Mouse (Mus musculus): ENCODE measurements at regions not wholly inside any gene's neighbourhood (a gene's known extent, or its start where the extent isn't known, plus 50 kb on each side); places are given as distances from the start of the nearest gene placed in this dataset.
"Not testable (repeated sequence)": the region's sequence is repeated elsewhere in the genome, so short reads cannot be mapped to it uniquely, and the experiment has no call there.

GRCm38 (mm10) chr10:85242701-85243100, 57.8 kb upstream of the Cry1 start:
- intact Hi-C loops (cut with DNase I) = no loop called here
- no peak for DNase-seq

- intact Hi-C loops (cut with DNase I) = no loop called here
- DNase-seq = no peak
These were observed 58.7 kb upstream of the Cry1 start for GRCm38 (mm10) chr10:85243556-85243955.

GRCm38 (mm10) chr10:85265746-85266145, 80.9 kb upstream of the Cry1 start:
- intact Hi-C loops (cut with DNase I) = no loop called here
- DNase-seq = no peak

DNA sequence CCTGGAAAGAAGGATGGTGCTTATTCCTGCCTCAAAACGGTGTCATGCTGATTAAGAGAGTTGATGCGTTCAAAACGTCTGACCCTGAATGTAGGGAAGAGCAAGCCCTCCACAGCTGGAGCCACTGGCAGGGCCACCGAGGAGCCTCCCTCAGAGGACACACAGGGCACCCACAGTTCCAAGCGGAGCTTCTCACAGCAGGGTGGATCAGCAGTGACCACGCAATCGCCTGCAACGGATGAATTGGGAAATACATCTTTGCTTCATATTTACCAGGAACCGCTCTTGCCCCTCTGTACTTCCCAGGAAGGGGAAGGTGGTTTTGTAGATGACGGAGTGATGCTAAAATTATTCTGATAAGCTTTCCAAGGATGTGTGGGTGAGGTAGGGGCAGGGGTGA, 81.3 kb upstream of the Cry1 start:
- no peak for DNase-seq
- intact Hi-C loops (cut with DNase I) = no loop called here

DNA sequence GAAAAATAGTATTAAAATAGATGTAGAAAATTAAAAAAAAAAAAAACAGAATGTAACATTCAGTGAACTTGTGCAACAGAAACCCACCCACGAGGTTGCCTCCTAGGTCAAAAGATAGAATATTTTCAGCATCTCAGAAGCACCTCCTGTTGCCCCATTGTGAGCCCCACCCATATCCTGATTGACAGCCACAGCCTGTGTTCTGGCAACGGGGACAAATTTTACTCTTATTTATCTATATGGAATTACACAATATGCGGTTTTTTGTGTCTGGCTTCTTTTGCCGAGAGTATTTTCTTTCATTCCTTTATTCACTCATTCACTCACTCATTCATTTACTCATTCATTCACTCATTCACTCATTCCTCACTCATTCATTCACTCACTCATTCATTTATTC, 81.9 kb upstream of the Cry1 start:
- no peak for DNase-seq
- intact Hi-C loops (cut with DNase I) = no loop called here

- DNase-seq = no peak
- intact Hi-C loops (cut with DNase I) = no loop called here
These were observed 85.3 kb upstream of the Cry1 start for GRCm38 (mm10) chr10:85270209-85270608.

DNA sequence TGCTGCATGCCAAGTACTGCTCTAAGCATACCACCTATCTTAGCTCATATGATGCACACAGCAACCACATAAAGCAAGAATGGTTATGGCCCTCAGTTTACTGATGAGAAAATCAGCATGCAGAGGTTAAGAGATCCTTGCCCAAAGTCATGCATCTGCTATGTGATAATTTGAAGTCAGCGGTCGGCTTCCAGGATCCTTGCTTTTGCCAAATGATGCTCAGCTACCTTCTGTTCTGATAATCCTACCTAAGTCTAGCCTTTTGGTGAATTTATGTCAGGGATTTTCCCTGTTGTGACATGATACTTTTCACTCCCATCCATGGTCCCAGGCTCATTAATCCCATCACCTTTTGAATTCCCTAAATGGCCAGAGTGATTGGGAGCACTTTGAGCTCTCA, 91.9 kb upstream of the Cry1 start:
- intact Hi-C loops (cut with DNase I) = no loop called here
- no peak for DNase-seq

GRCm38 (mm10) chr10:85291733-85292476, 94.7 kb upstream of the Btbd11 start:
- no peak for DNase-seq
- intact Hi-C loops (cut with DNase I) = no loop called here

DNA sequence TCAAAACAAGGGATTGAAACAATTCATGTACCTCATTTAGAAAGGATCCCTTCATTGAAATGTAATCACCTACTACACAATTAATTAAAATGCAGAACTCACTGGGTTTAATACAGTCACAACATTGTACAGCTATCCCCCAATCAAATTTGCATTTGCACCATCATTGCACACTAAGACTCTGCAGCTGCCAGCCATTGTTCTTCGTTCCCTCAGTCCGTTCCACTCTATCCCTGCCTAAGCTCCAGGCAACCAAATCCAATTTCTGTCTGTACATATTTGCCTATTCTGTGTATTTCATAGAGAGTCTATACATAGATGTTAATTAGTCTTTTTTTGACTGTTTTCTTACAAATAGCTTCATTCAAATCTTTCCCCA, 94.1 kb upstream of the Btbd11 start:
- intact Hi-C loops (cut with DNase I) = no loop called here
- DNase-seq = no peak

DNA sequence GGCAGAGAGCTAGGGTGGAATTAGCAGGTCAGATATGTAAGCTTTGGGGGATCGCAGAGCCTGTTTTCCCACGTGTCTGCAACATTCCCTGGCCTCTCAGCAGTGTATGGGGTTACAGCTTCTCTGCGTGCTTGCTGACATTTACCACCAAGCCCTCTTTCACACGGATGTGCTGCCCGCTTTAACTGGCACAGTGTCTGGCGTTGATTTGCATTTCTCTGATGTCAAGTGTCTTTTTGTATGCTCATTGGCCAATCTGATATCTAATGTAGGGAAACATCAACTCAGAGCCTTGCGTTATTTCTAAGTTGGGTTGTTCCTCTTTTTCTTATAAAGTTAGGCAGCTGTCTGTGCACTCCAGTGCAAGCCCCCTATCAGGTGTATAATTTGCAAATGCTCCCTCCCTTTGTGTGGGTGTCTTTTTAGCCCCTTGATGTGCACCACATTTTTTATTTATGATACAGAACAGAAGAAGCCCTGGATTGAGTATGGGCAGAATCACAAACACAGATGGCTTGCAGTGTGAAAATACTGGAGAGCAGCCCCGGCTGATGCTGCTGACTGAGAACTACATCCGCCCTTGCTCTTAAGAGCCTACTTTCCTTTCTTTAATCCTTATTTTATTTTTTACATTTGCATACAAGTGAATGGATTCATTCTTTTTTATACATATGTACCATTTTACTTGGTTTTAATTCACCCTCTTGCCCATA, 93.4 kb upstream of the Btbd11 start:
- DNase-seq = no peak
- intact Hi-C loops (cut with DNase I) = no loop called here

- intact Hi-C loops (cut with DNase I) = no loop called here
These were observed 91.3 kb upstream of the Btbd11 start for GRCm38 (mm10) chr10:85295133-85295887.

DNA sequence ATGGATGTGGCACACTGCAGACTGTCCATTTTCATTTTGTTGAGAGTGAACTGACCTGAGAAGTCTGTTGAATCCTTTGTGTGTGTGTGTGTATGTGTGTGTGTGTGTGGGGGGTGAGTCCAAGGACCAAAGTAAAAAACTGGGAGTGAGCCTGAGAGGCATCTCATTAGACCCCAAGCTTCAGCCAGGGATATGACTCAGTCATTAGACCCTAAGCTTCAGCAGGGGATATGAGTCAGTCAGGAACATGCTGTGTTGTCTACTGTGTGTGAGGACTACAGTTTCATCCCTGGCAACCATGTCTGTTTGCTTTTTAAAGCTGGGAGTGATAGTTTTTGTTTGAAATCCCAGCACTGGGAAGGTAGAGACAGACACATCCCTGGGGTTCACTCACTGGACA, 74.8 kb upstream of the Btbd11 start:
- no peak for DNase-seq
- intact Hi-C loops (cut with DNase I) = no loop called here

More at GRCm38 (mm10) chr10:85295133-85295887, 91.3 kb upstream of the Btbd11 start:
- DNase-seq = no peak

DNA sequence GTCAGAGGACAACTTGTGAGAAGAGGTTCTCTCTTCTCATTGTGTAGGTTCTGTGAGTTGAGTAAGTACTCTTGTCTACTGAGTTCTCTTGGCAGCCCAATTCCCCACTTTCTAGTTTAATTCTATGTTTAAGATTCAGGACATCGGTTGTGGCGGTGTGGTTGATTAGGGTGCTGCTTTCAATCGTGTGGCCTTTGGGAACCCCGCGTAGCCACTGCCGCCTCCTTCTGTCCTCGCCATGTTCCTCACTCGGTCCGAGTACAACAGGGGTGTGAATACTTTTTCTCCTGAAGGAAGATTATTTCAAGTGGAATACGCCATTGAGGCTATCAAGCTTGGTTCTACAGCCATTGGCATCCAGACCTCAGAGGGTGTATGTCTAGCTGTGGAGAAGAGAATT, 73.3 kb upstream of the Btbd11 start:
- DNase-seq; intact Hi-C loops (cut with DNase I): not testable (repeated sequence)

DNA sequence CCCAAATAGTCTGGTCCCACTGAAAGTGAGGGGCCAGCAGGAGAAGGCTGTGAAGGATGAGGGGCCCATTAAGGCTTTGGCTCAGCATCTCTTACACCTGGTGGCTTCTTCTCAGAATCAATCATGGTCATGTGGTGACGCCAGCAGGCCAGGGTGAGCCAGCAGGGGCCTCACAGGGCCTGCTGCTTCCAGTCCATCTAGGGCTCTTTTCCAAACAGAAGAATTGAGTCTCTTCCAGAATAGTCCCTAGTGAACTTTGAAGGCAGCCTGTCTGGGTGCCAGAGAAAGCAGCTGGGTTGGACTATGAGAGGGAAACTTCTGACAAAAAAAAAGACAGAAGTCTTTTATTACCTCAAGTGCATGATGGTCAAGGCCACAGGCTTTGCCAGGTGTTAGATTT, 65.6 kb upstream of the Btbd11 start:
- intact Hi-C loops (cut with DNase I) = no loop called here
- peak in 1 of 2 experiments; percentile 18 for DNase-seq

GRCm38 (mm10) chr10:85322280-85322679, 64.3 kb upstream of the Btbd11 start:
- no peak for DNase-seq
- intact Hi-C loops (cut with DNase I) = no loop called here

- DNase-seq = no peak
- intact Hi-C loops (cut with DNase I) = no loop called here
These were observed 57.2 kb upstream of the Btbd11 start for GRCm38 (mm10) chr10:85329382-85329781.

DNA sequence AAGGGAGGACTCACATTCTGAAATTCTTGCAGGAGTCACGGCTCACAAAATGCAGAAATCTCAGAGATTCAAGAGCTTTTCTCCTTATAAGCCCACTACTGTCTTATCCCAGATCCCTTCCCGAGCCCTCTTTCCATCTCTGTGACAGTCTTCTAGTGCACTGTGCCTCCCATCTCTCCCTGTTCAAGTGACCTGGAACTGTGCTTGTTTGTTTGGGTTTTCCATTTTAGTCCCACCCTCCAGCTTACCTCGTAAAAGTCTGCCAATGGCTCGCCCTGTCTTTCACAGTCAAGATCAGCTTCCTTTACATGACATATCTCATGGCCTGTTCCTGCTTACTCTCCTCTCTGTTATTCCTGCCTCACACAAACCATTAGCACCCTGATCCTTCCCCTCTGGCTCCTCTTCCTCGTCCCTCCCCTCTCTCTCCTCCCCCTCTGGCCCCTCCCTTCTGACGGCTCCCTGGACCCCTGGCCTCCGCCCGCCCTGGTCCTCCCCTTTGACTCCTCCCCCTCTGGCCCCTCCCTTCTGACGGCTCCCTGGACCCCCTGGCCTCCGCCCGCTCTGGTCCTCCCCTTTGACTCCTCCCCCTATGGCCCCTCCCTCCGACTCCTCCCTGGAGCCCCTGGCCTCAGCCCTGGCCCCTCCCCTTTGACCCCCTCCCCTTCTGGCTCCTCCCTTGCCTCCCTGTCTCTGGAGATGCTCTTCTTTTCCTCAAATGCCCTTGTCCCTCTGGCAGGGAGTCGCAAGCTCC, 55.5 kb upstream of the Btbd11 start:
- DNase-seq = peak; percentile 14 to 25
- intact Hi-C loops (cut with DNase I) = no loop called here

All from heart, postnatal 36 days (tissue).